Mouse (Mus musculus): ENCODE results near the gene Unc45b.

DNA sequence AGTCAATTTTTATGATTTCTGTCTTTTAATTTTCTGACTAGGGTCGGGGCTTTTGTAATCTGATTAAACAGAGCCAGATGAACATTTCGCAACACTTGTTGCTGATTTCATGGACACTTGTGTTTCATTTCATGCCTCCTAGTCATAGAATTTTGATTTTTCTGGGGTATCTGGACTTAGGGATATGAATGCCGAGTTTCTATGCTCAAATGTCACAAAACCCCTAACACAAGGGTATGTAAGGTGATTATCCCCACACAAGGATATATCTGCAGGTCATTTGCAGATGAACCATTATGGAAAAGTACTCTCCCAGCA is 19.2 kb downstream of the Unc45b start:
- TF ChIP-seq ELF1 (IDR thresholded peaks at IDR 0.05; ENCODE audit: low read depth, low read length): no peak
- no peak for TF ChIP-seq CTCF (conservative IDR thresholded peaks at IDR 0.05 in 1 of 2, IDR thresholded peaks at IDR 0.05 in 1 of 2; ENCODE audit: low read depth in 2 of 2, low read length in 2 of 2)
- TF ChIP-seq JUND (conservative IDR thresholded peaks at IDR 0.05; ENCODE audit: low read depth, low read length): no peak
- no peak for TF ChIP-seq POLR2A (IDR thresholded peaks at IDR 0.05; ENCODE audit: low read depth, low read length)
- TF ChIP-seq EP300 (IDR thresholded peaks at IDR 0.05; ENCODE audit: low read length): no peak
- TF ChIP-seq MYC (IDR thresholded peaks at IDR 0.05; ENCODE audit: low read depth, low read length): no peak
- TF ChIP-seq MXI1 (IDR thresholded peaks at IDR 0.05; ENCODE audit: low read depth, low read length): no peak
- no peak for TF ChIP-seq CHD1 (IDR thresholded peaks at IDR 0.05; ENCODE audit: low read depth, low read length)
- no peak for TF ChIP-seq BHLHE40 (IDR thresholded peaks at IDR 0.05; ENCODE audit: low read depth, low read length)
- no peak for TF ChIP-seq UBTF (IDR thresholded peaks at IDR 0.05; ENCODE audit: low read depth, low read length)
- no peak for TF ChIP-seq MEF2A (IDR thresholded peaks at IDR 0.05; ENCODE audit: borderline replicate concordance, low read depth, low read length)
- no peak for TF ChIP-seq HCFC1 (IDR thresholded peaks at IDR 0.05; ENCODE audit: low read depth, low read length)
- TF ChIP-seq MAX (IDR thresholded peaks at IDR 0.05; ENCODE audit: low read length): no peak
